Mouse (Mus musculus): Measurements from ENCODE around the gene E130114P18Rik.

- TF ChIP-seq TAL1 (IDR thresholded peaks at IDR 0.05; ENCODE audit: low read length) (no peak), GATA1 (IDR thresholded peaks at IDR 0.05; ENCODE audit: low read length) (no peak)
Measured at GRCm38 (mm10) chr4:97673854-97674510, 103.9 kb downstream of the E130114P18Rik start.

Data from erythroblast, embryonic 14.5 days (primary cell).